In genomic region chr13:118310080-118310479, GRCm38 (mm10) we compare ENCODE assay signal across 34 mouse cellular contexts.
"Had no signal": no experiment of that assay in that cellular context is flagged by ENCODE, and none has a peak within 500 bp of the region (broad histone marks: within the 10 kb centered on the region; RNA-seq: fewer than 3 reads in every experiment).

No protein-coding gene starts in this region.

- H3K36me3 ChIP-seq: heart, embryonic 10.5 days; heart, embryonic 12.5 days; heart, embryonic 13.5 days; heart, embryonic 15.5 days; hindbrain, embryonic 10.5 days; hindbrain, embryonic 12.5 days; hindbrain, embryonic 13.5 days; hindbrain, embryonic 15.5 days; intestine, embryonic 15.5 days; kidney, embryonic 15.5 days had no signal

- ATAC-seq: hindbrain, embryonic 16.5 days; hindbrain, postnatal 0 days; inflammation-experienced regulatory T-cells, adult 6 months; intestine, embryonic 15.5 days; intestine, embryonic 16.5 days; intestine, postnatal 0 days had no signal

- H3K27me3 ChIP-seq: heart, embryonic 12.5 days; heart, embryonic 13.5 days; heart, embryonic 15.5 days; hindbrain, embryonic 12.5 days; hindbrain, embryonic 13.5 days; hindbrain, embryonic 15.5 days; intestine, embryonic 15.5 days; kidney, embryonic 15.5 days had no signal

- H3K4me2 ChIP-seq: heart, embryonic 11.5 days; heart, embryonic 12.5 days; heart, embryonic 13.5 days; heart, embryonic 15.5 days; hindbrain, embryonic 12.5 days; hindbrain, embryonic 13.5 days; hindbrain, embryonic 14.5 days; hindbrain, embryonic 15.5 days; intestine, embryonic 15.5 days; kidney, embryonic 15.5 days had no signal

- DNase-seq: heart, postnatal 10 days; heart, postnatal 14 days; heart, postnatal 36 days; heart, postnatal 4 days; kidney, adult 11 months; kidney, adult 18-20 months; kidney, adult 2 months; kidney, adult 8-10 months; kidney, adult 9 months; kidney, postnatal 10 days; kidney, postnatal 14 days; kidney, postnatal 25 days; kidney, postnatal 36 days; kidney, postnatal 4 days; layer of hippocampus, adult 9-11 months; layer of hippocampus, postnatal 36 days had no signal

- H3K4me3 ChIP-seq: heart, embryonic 10.5 days; heart, embryonic 12.5 days; heart, embryonic 13.5 days; heart, embryonic 15.5 days; hindbrain, embryonic 10.5 days; hindbrain, embryonic 12.5 days; hindbrain, embryonic 13.5 days; hindbrain, embryonic 15.5 days; intestine, embryonic 15.5 days; kidney, embryonic 15.5 days; layer of hippocampus, adult 2 months had no signal
